Mouse (Mus musculus): ENCODE measurements around the gene Cep85l. TPM values are rescaled to one million over a fixed set of nuclear protein-coding genes. Genes with fewer than 3 reads are reported as not detected.

The Cep85l gene
- polyA plus RNA-seq (2015; fragmentation: Nextera tagmentation; extraction: Ambion mirVana), result 2.8 and 3.0 TPM in 2 replicates

- peak within 1 kb of the TSS; percentile 95 for H3K4me3 ChIP-seq (ENCODE audit: low read length)
- H3K4me1 ChIP-seq (ENCODE audit: insufficient read depth, low read length), result peaks cover 15% of the 10 kb centered on the region
- H3K36me3 ChIP-seq (ENCODE audit: insufficient read depth, low read length), result no peaks in the 10 kb centered on the region
- peak within 1 kb of the TSS; percentile 79 for H3K4me2 ChIP-seq (replicated peaks; ENCODE audit: low read depth, low read length)
- peak within 1 kb of the TSS; percentile 94 for H3K27ac ChIP-seq (ENCODE audit: low read length)
- H3K9me3 ChIP-seq (ENCODE audit: low read length), result no peaks in the 10 kb centered on the region
- H3K9ac ChIP-seq (replicated peaks; ENCODE audit: low read length), result peak within 1 kb of the TSS; percentile 97
- no peaks in the 10 kb centered on the region for H3K27me3 ChIP-seq (ENCODE audit: insufficient read depth, low read length)
- ATAC-seq (ENCODE audit: low FRiP score, low TSS enrichment), result peak; percentile 99
- WGBS, result 0% methylated on average over 25 of the region's 31 CpGs
Measured at GRCm38 (mm10) chr10:53379709-53380106, at the start of gene Cep85l. TSS of gene Cep85l (minus strand) at chr10:53379947.

GRCm38 (mm10) chr10:53428695-53429447 lies 49.1 kb upstream of the Cep85l start:
- Histone ChIP-seq H3K9ac (replicated peaks; ENCODE audit: low read length) (no peak overlapping the region), H3K4me1 (ENCODE audit: insufficient read depth, low read length) (peaks cover 9% of the 10 kb centered on the region), H3K36me3 (ENCODE audit: insufficient read depth, low read length) (no peaks in the 10 kb centered on the region), H3K27me3 (ENCODE audit: insufficient read depth, low read length) (no peaks in the 10 kb centered on the region), H3K4me2 (replicated peaks; ENCODE audit: low read depth, low read length) (no peak overlapping the region), H3K27ac (ENCODE audit: low read length) (no peak overlapping the region), H3K9me3 (ENCODE audit: low read length) (no peaks in the 10 kb centered on the region), H3K4me3 (ENCODE audit: low read length) (no peak overlapping the region)
- 60% methylated on average over 7 of the region's 7 CpGs for WGBS
- ATAC-seq (ENCODE audit: low FRiP score, low TSS enrichment), result no peak

GRCm38 (mm10) chr10:53426524-53426923 lies 46.8 kb upstream of the Cep85l start:
- whole genome bisulfite sequencing, result 91% methylated on average over 2 of the region's 2 CpGs
- no peak for ATAC-seq (ENCODE audit: low FRiP score, low TSS enrichment)
- H3K27me3 ChIP-seq (ENCODE audit: insufficient read depth, low read length), result no peaks in the 10 kb centered on the region
- peaks cover 9% of the 10 kb centered on the region for H3K4me1 ChIP-seq (ENCODE audit: insufficient read depth, low read length)
- no peak overlapping the region for H3K4me2 ChIP-seq (replicated peaks; ENCODE audit: low read depth, low read length)
- H3K4me3 ChIP-seq (ENCODE audit: low read length), result no peak overlapping the region
- H3K9me3 ChIP-seq (ENCODE audit: low read length), result no peaks in the 10 kb centered on the region
- H3K9ac ChIP-seq (replicated peaks; ENCODE audit: low read length), result no peak overlapping the region
- no peak overlapping the region for H3K27ac ChIP-seq (ENCODE audit: low read length)
- H3K36me3 ChIP-seq (ENCODE audit: insufficient read depth, low read length), result no peaks in the 10 kb centered on the region

- no peak for ATAC-seq (ENCODE audit: low FRiP score, low TSS enrichment)
- H3K4me2 ChIP-seq (replicated peaks; ENCODE audit: low read depth, low read length), result no peak overlapping the region
- no peak overlapping the region for H3K27ac ChIP-seq (ENCODE audit: low read length)
- no peaks in the 10 kb centered on the region for H3K36me3 ChIP-seq (ENCODE audit: insufficient read depth, low read length)
- 93% methylated on average over 1 of the region's 1 CpGs for WGBS
- H3K9me3 ChIP-seq (ENCODE audit: low read length), result no peaks in the 10 kb centered on the region
- no peaks in the 10 kb centered on the region for H3K4me1 ChIP-seq (ENCODE audit: insufficient read depth, low read length)
- no peaks in the 10 kb centered on the region for H3K27me3 ChIP-seq (ENCODE audit: insufficient read depth, low read length)
- H3K4me3 ChIP-seq (ENCODE audit: low read length), result no peak overlapping the region
- H3K9ac ChIP-seq (replicated peaks; ENCODE audit: low read length), result no peak overlapping the region
Measured at GRCm38 (mm10) chr10:53423091-53423490, 43.3 kb upstream of the Cep85l start.

- no peaks in the 10 kb centered on the region for H3K27me3 ChIP-seq (ENCODE audit: insufficient read depth, low read length)
- H3K9ac ChIP-seq (replicated peaks; ENCODE audit: low read length), result no peak overlapping the region
- no peak overlapping the region for H3K4me3 ChIP-seq (ENCODE audit: low read length)
- no peak; the same call in 1 of the 2 replicates for ATAC-seq (ENCODE audit: low FRiP score, low TSS enrichment)
- 13% methylated on average over 1 of the region's 1 CpGs for WGBS
- H3K4me2 ChIP-seq (replicated peaks; ENCODE audit: low read depth, low read length), result no peak overlapping the region
- no peaks in the 10 kb centered on the region for H3K4me1 ChIP-seq (ENCODE audit: insufficient read depth, low read length)
- no peak overlapping the region for H3K27ac ChIP-seq (ENCODE audit: low read length)
- no peaks in the 10 kb centered on the region for H3K9me3 ChIP-seq (ENCODE audit: low read length)
- no peaks in the 10 kb centered on the region for H3K36me3 ChIP-seq (ENCODE audit: insufficient read depth, low read length)
Measured at GRCm38 (mm10) chr10:53422206-53422605, 42.5 kb upstream of the Cep85l start.

GRCm38 (mm10) chr10:53421613-53422012 lies 41.9 kb upstream of the Cep85l start:
- peak; percentile 46; the same call in 1 of the 2 replicates for ATAC-seq (ENCODE audit: low FRiP score, low TSS enrichment)

GRCm38 (mm10) chr10:53420069-53420468 lies 40.3 kb upstream of the Cep85l start:
- H3K9me3 ChIP-seq (ENCODE audit: low read length), result no peaks in the 10 kb centered on the region
- no peak overlapping the region for H3K4me2 ChIP-seq (replicated peaks; ENCODE audit: low read depth, low read length)
- peaks cover 12% of the 10 kb centered on the region for H3K4me1 ChIP-seq (ENCODE audit: insufficient read depth, low read length)
- no peak overlapping the region for H3K9ac ChIP-seq (replicated peaks; ENCODE audit: low read length)
- H3K36me3 ChIP-seq (ENCODE audit: insufficient read depth, low read length), result no peaks in the 10 kb centered on the region
- H3K27me3 ChIP-seq (ENCODE audit: insufficient read depth, low read length), result no peaks in the 10 kb centered on the region
- H3K4me3 ChIP-seq (ENCODE audit: low read length), result no peak overlapping the region
- no peak overlapping the region for H3K27ac ChIP-seq (ENCODE audit: low read length)
- ATAC-seq (ENCODE audit: low FRiP score, low TSS enrichment), result no peak

More at GRCm38 (mm10) chr10:53421613-53422012, 41.9 kb upstream of the Cep85l start:
- Histone ChIP-seq H3K27me3 (ENCODE audit: insufficient read depth, low read length) (no peaks in the 10 kb centered on the region), H3K4me3 (ENCODE audit: low read length) (no peak overlapping the region), H3K4me2 (replicated peaks; ENCODE audit: low read depth, low read length) (no peak overlapping the region), H3K9ac (replicated peaks; ENCODE audit: low read length) (no peak overlapping the region), H3K9me3 (ENCODE audit: low read length) (no peaks in the 10 kb centered on the region), H3K36me3 (ENCODE audit: insufficient read depth, low read length) (no peaks in the 10 kb centered on the region), H3K27ac (ENCODE audit: low read length) (no peak overlapping the region), H3K4me1 (ENCODE audit: insufficient read depth, low read length) (peaks cover 5% of the 10 kb centered on the region)
- 33% methylated on average over 6 of the region's 6 CpGs for WGBS

GRCm38 (mm10) chr10:53419139-53419935 lies 39.6 kb upstream of the Cep85l start:
- Histone ChIP-seq H3K36me3 (ENCODE audit: insufficient read depth, low read length) (no peaks in the 10 kb centered on the region), H3K9ac (replicated peaks; ENCODE audit: low read length) (no peak overlapping the region), H3K4me2 (replicated peaks; ENCODE audit: low read depth, low read length) (no peak overlapping the region), H3K9me3 (ENCODE audit: low read length) (no peaks in the 10 kb centered on the region), H3K4me1 (ENCODE audit: insufficient read depth, low read length) (peaks cover 13% of the 10 kb centered on the region), H3K27ac (ENCODE audit: low read length) (no peak overlapping the region), H3K27me3 (ENCODE audit: insufficient read depth, low read length) (no peaks in the 10 kb centered on the region), H3K4me3 (ENCODE audit: low read length) (no peak overlapping the region)
- WGBS, result 70% methylated on average over 4 of the region's 4 CpGs
- ATAC-seq (ENCODE audit: low FRiP score, low TSS enrichment), result no peak

GRCm38 (mm10) chr10:53417015-53417414 lies 37.3 kb upstream of the Cep85l start:
- WGBS, result 55% methylated on average over 2 of the region's 2 CpGs
- Histone ChIP-seq H3K4me1 (ENCODE audit: insufficient read depth, low read length) (peaks cover 16% of the 10 kb centered on the region), H3K4me2 (replicated peaks; ENCODE audit: low read depth, low read length) (no peak overlapping the region), H3K27ac (ENCODE audit: low read length) (peak overlapping the region; percentile 75), H3K4me3 (ENCODE audit: low read length) (no peak overlapping the region), H3K9me3 (ENCODE audit: low read length) (no peaks in the 10 kb centered on the region), H3K36me3 (ENCODE audit: insufficient read depth, low read length) (no peaks in the 10 kb centered on the region), H3K27me3 (ENCODE audit: insufficient read depth, low read length) (no peaks in the 10 kb centered on the region), H3K9ac (replicated peaks; ENCODE audit: low read length) (no peak overlapping the region)
- ATAC-seq (ENCODE audit: low FRiP score, low TSS enrichment), result no peak

All from kidney, embryonic 16.5 days (tissue).